19 mouse cellular contexts compared by ENCODE assay signal in genomic region chr7:142666109-142666508, GRCm38 (mm10). TPM values are rescaled to one million over a fixed set of nuclear protein-coding genes. Genes with fewer than 3 reads are reported as not detected.
DNase-seq lines count a peak whose midpoint lies in the region; ATAC-seq and TF ChIP-seq lines count a peak whose summit lies in the region.
"Had no signal": no experiment of that assay in that cellular context is flagged by ENCODE, and none has a peak within 500 bp of the region (broad histone marks: within the 10 kb centered on the region; RNA-seq: fewer than 3 reads in every experiment).

No protein-coding gene starts in this region.

- no peak for TF ChIP-seq CTCF in kidney, adult 2 months (conservative IDR thresholded peaks at IDR 0.05; ENCODE audit: insufficient read depth, insufficient read length, low read depth, low read length)

- no peak for TF ChIP-seq POLR2A in kidney, adult 2 months (IDR thresholded peaks at IDR 0.05; ENCODE audit: low read depth, low read length)

- peak overlapping the region; percentile 39; the same call in 1 of the 2 replicates for H3K27ac ChIP-seq in heart, embryonic 13.5 days (replicated peaks)
- H3K27ac ChIP-seq in kidney, embryonic 16.5 days (ENCODE audit: low read length): peak overlapping the region; percentile 58
- H3K27ac ChIP-seq in kidney, adult 2 months (ENCODE audit: insufficient read depth, low read depth, low read length): no peak overlapping the region
- H3K27ac ChIP-seq in embryonic facial prominence, embryonic 14.5 days (replicated peaks; ENCODE audit: low read depth, low read length): no peak overlapping the region
- peak overlapping the region; percentile 4; the same call in 1 of the 2 replicates for H3K27ac ChIP-seq in limb, embryonic 13.5 days
- H3K27ac ChIP-seq: embryonic facial prominence, embryonic 13.5 days; forebrain, embryonic 10.5 days; hindbrain, embryonic 10.5 days; neural tube, embryonic 15.5 days had no signal

- peaks cover 21% of the 10 kb centered on the region; the same call in 1 of the 2 replicates for H3K4me1 ChIP-seq in heart, embryonic 13.5 days
- H3K4me1 ChIP-seq in kidney, embryonic 16.5 days (ENCODE audit: insufficient read depth, low read length): peaks cover 14% of the 10 kb centered on the region; the same call in 1 of the 2 replicates
- no peaks in the 10 kb centered on the region for H3K4me1 ChIP-seq in kidney, adult 2 months (ENCODE audit: control insufficient read depth, insufficient read depth, low read length)
- no peaks in the 10 kb centered on the region for H3K4me1 ChIP-seq in embryonic facial prominence, embryonic 14.5 days (ENCODE audit: control insufficient read depth, insufficient read depth, low read length)
- H3K4me1 ChIP-seq in limb, embryonic 13.5 days: peaks cover 16% of the 10 kb centered on the region

- no peak for DNase-seq in heart, adult 8-10 months (ENCODE audit: low spot score)
- no peak for DNase-seq in kidney, adult 2 months
- no peak for DNase-seq in embryonic facial prominence, embryonic 14.5 days (ENCODE audit: low spot score)
- DNase-seq in cerebellum, adult 11-12 months: no peak
- DNase-seq: adrenal gland, postnatal 10 days; B cell, adult 2 months; cerebellum, adult 8-10 months; gastrocnemius, postnatal 25 days; left cerebral cortex, postnatal 4 days; lung, embryonic 14.5 days had no signal

- 0 out of 2 replicates have a peak overlapping the region, but pooled peaks have one; percentile 25 for H3K4me3 ChIP-seq in heart, embryonic 13.5 days
- peak overlapping the region; percentile 11 for H3K4me3 ChIP-seq in kidney, embryonic 16.5 days (ENCODE audit: low read length)
- H3K4me3 ChIP-seq in kidney, adult 2 months (ENCODE audit: insufficient read depth, low read depth, low read length): no peak overlapping the region
- H3K4me3 ChIP-seq in embryonic facial prominence, embryonic 14.5 days (ENCODE audit: low read depth, low read length): 0 out of 2 replicates have a peak overlapping the region, but pooled peaks have one; percentile 0
- peak overlapping the region; percentile 68; the same call in 1 of the 2 replicates for H3K4me3 ChIP-seq in limb, embryonic 13.5 days
- H3K4me3 ChIP-seq: embryonic facial prominence, embryonic 13.5 days; forebrain, embryonic 10.5 days; hindbrain, embryonic 10.5 days; neural tube, embryonic 15.5 days had no signal

- peaks cover 53% of the 10 kb centered on the region for H3K27me3 ChIP-seq in heart, embryonic 13.5 days (replicated peaks)
- peaks cover 50% of the 10 kb centered on the region for H3K27me3 ChIP-seq in kidney, embryonic 16.5 days (ENCODE audit: insufficient read depth, low read length)
- H3K27me3 ChIP-seq in kidney, adult 2 months (replicated peaks; ENCODE audit: control insufficient read depth, insufficient read depth, low read length): peaks cover 3% of the 10 kb centered on the region; the same call in 1 of the 2 replicates
- H3K27me3 ChIP-seq in embryonic facial prominence, embryonic 14.5 days (replicated peaks; ENCODE audit: control insufficient read depth, insufficient read depth, low read length): peaks cover 49% of the 10 kb centered on the region
- peaks cover 46% of the 10 kb centered on the region for H3K27me3 ChIP-seq in limb, embryonic 13.5 days

- peak overlapping the region; percentile 78 for H3K4me2 ChIP-seq in heart, embryonic 13.5 days
- 0 out of 2 replicates have a peak overlapping the region, but pooled peaks have one; percentile 10 for H3K4me2 ChIP-seq in kidney, embryonic 16.5 days (replicated peaks; ENCODE audit: low read depth, low read length)
- H3K4me2 ChIP-seq in embryonic facial prominence, embryonic 14.5 days (ENCODE audit: low read depth, low read length): 0 out of 2 replicates have a peak overlapping the region, but pooled peaks have one; percentile 67
- peak overlapping the region; percentile 3; the same call in 1 of the 2 replicates for H3K4me2 ChIP-seq in limb, embryonic 13.5 days (replicated peaks)
- H3K4me2 ChIP-seq: embryonic facial prominence, embryonic 13.5 days; lung, embryonic 14.5 days; midbrain, embryonic 11.5 days; neural tube, embryonic 15.5 days had no signal

- peaks cover 52% of the 10 kb centered on the region for H3K36me3 ChIP-seq in heart, embryonic 13.5 days
- peaks cover 17% of the 10 kb centered on the region; the same call in 1 of the 2 replicates for H3K36me3 ChIP-seq in kidney, embryonic 16.5 days (ENCODE audit: insufficient read depth, low read length)
- no peaks in the 10 kb centered on the region for H3K36me3 ChIP-seq in kidney, adult 2 months (ENCODE audit: control insufficient read depth, insufficient read depth, low read length)
- H3K36me3 ChIP-seq in embryonic facial prominence, embryonic 14.5 days (ENCODE audit: control insufficient read depth, insufficient read depth, low read length): peaks cover 12% of the 10 kb centered on the region
- peaks cover 38% of the 10 kb centered on the region for H3K36me3 ChIP-seq in limb, embryonic 13.5 days
- H3K36me3 ChIP-seq: neural tube, embryonic 15.5 days had no signal

- H3K9ac ChIP-seq in heart, embryonic 13.5 days: peak overlapping the region; percentile 98; the same call in 1 of the 2 replicates
- peak overlapping the region; percentile 2; the same call in 1 of the 2 replicates for H3K9ac ChIP-seq in kidney, embryonic 16.5 days (replicated peaks; ENCODE audit: low read length)
- no peak overlapping the region for H3K9ac ChIP-seq in embryonic facial prominence, embryonic 14.5 days (ENCODE audit: low read depth, low read length)
- H3K9ac ChIP-seq in limb, embryonic 13.5 days: no peak overlapping the region
- H3K9ac ChIP-seq: lung, embryonic 14.5 days; neural tube, embryonic 15.5 days had no signal

- no peak for ATAC-seq in heart, embryonic 13.5 days (ENCODE audit: extremely low read depth, insufficient number of reproducible peaks, low FRiP score, low TSS enrichment)
- ATAC-seq in kidney, embryonic 16.5 days (ENCODE audit: low FRiP score, low TSS enrichment): no peak
- ATAC-seq in embryonic facial prominence, embryonic 14.5 days (ENCODE audit: low read depth): no peak
- ATAC-seq in limb, embryonic 13.5 days (ENCODE audit: low FRiP score, low read depth): no peak

- 68% methylated on average over 4 of the region's 4 CpGs for WGBS in heart, embryonic 13.5 days
- 76% methylated on average over 4 of the region's 4 CpGs for WGBS in kidney, embryonic 16.5 days
- 89% methylated on average over 4 of the region's 4 CpGs for WGBS in kidney, adult 2 months
- 67% methylated on average over 4 of the region's 4 CpGs for WGBS in embryonic facial prominence, embryonic 14.5 days
- 73% methylated on average over 4 of the region's 4 CpGs for WGBS in limb, embryonic 13.5 days

- peaks cover 28% of the 10 kb centered on the region for H3K9me3 ChIP-seq in heart, embryonic 13.5 days
- H3K9me3 ChIP-seq in kidney, embryonic 16.5 days (ENCODE audit: low read length): peaks cover 24% of the 10 kb centered on the region
- H3K9me3 ChIP-seq in embryonic facial prominence, embryonic 14.5 days (ENCODE audit: control insufficient read depth, low read length): peaks cover 26% of the 10 kb centered on the region
- peaks cover 18% of the 10 kb centered on the region for H3K9me3 ChIP-seq in limb, embryonic 13.5 days
- H3K9me3 ChIP-seq: neural tube, embryonic 15.5 days had no signal

RNA-seq across cellular contexts. Expression of gene Igf2, which starts 0.5 kb away (rescaled TPM):
- polyA plus RNA-seq in heart, embryonic 13.5 days (2015; fragmentation: Nextera tagmentation; extraction: Ambion mirVana): 1,357 and 1,430 TPM in 2 replicates
- total RNA-seq in heart, adult 8-10 months (2022): 10 to 100 TPM; 53.1 to 76.2 (median 63.4) TPM
- polyA plus RNA-seq in kidney, embryonic 16.5 days (2015; fragmentation: Nextera tagmentation; extraction: Ambion mirVana): 516 and 585 TPM in 2 replicates
- 26.9 and 36.9 TPM in 2 replicates for polyA plus RNA-seq in kidney, adult 2 months (2012; rRNA removed)
- polyA plus RNA-seq in embryonic facial prominence, embryonic 14.5 days (2014; fragmentation: Nextera tagmentation; extraction: Ambion mirVana): 1,478 and 1,518 TPM in 2 replicates
- 1,260 and 1,271 TPM in 2 replicates for polyA plus RNA-seq in limb, embryonic 13.5 days (2015; fragmentation: Nextera tagmentation; extraction: Ambion mirVana)
- total RNA-seq: common myeloid progenitor, adult 5-6 weeks had no signal

RNA-seq across cellular contexts. Expression of gene Gm49394, which starts 3.6 kb away (rescaled TPM):
- polyA plus RNA-seq in heart, embryonic 13.5 days (2015; fragmentation: Nextera tagmentation; extraction: Ambion mirVana): 0.04 and 0.05 TPM in 2 replicates
- under 1 TPM in 1 of 4 experiments, not detected in 3; 0.09 TPM for total RNA-seq in heart, adult 8-10 months (2022)
- polyA plus RNA-seq in kidney, embryonic 16.5 days (2015; fragmentation: Nextera tagmentation; extraction: Ambion mirVana): 0.07 TPM in 1 of 2 replicates, not detected in the other
- 0.03 TPM in 1 of 2 replicates, not detected in the other for polyA plus RNA-seq in kidney, adult 2 months (2012; rRNA removed)
- polyA plus RNA-seq in embryonic facial prominence, embryonic 14.5 days (2014; fragmentation: Nextera tagmentation; extraction: Ambion mirVana): 0.55 and 0.63 TPM in 2 replicates
- polyA plus RNA-seq in limb, embryonic 13.5 days (2015; fragmentation: Nextera tagmentation; extraction: Ambion mirVana): 0.23 TPM in 1 of 2 replicates, not detected in the other
- total RNA-seq: common myeloid progenitor, adult 5-6 weeks had no signal
- polyA plus RNA-seq: embryonic facial prominence, embryonic 13.5 days; forebrain, embryonic 10.5 days; hindbrain, embryonic 10.5 days; lung, embryonic 14.5 days; midbrain, embryonic 11.5 days; neural tube, embryonic 15.5 days had no signal

Comparison
In these comparisons a context has a peak if more than half of its experiments do, and no peak if none do; other contexts are left out.
1. H3K27ac ChIP-seq: peak in heart, embryonic 13.5 days (single experiment), kidney, embryonic 16.5 days (single experiment) and limb, embryonic 13.5 days (single experiment); none in kidney, adult 2 months (single experiment) and embryonic facial prominence, embryonic 14.5 days (single experiment).
2. RNA of gene Igf2, which starts 0.5 kb away (polyA plus RNA-seq): 1,478 to 1,518 TPM in embryonic facial prominence, embryonic 14.5 days, 1,357 to 1,430 TPM in heart, embryonic 13.5 days, 1,260 to 1,271 TPM in limb, embryonic 13.5 days and 516 to 585 TPM in kidney, embryonic 16.5 days; 26.9 to 36.9 TPM in kidney, adult 2 months; every median in the first group is over 10 times any median in the second.
3. H3K4me2 ChIP-seq: peak in every context shown above with its lines; median percentile 78 in heart, embryonic 13.5 days; 67 in embryonic facial prominence, embryonic 14.5 days; 10 in kidney, embryonic 16.5 days; 3 in limb, embryonic 13.5 days.
4. H3K9ac ChIP-seq: peak in heart, embryonic 13.5 days (single experiment) and kidney, embryonic 16.5 days (single experiment); none in embryonic facial prominence, embryonic 14.5 days (single experiment) and limb, embryonic 13.5 days (single experiment).